8 mouse cellular contexts compared by ENCODE assay signal in the genomic region with DNA sequence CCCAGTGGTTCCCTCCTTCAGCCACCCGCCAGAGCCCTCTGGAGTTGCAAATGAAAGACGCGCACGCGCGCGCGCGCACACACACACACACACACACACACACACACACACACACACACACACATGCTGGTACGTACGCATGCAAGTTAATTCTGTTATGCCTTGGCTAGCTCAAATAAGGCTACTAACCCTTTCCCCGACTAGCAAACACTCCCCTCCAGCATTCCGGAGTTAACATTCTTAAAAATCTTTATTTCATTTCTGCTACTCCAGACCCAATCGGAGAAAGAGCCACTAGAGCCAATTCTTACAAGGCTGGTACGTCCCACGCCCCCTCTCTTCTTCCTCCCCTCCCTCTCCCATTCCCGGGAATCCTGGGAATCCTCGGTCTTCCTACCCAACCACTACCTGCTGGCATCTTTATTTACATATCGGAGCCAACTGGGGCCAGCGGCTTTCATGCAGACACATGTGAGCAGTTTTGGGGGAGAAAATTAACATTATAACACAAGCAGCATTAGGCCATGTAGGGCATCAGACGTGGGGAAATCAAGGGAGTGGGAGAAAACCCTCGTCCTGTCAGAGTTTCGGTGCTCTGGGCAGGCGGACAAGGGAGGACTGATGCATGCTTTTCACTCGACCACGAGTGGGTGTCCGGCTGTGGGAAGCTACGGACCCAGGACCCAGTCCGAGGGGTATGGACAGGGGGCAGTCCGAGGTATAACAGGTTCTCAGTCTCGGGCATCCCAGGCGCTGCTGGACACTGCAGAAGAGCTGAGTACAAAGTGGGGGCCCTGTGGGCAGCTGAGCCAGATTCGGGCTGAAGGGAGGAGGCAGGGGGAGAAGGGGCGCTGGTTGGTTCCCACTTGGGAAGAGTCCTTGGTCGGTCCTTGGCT. TPM values are rescaled to one million over a fixed set of nuclear protein-coding genes. Genes with fewer than 3 reads are reported as not detected.
DNase-seq lines count a peak whose midpoint lies in the region; ATAC-seq and TF ChIP-seq lines count a peak whose summit lies in the region.

No protein-coding gene starts in this region.

- no peak overlapping the region for H3K27ac ChIP-seq in kidney, postnatal 0 days
- peak overlapping the region; percentile 14; the same call in 1 of the 2 replicates for H3K27ac ChIP-seq in hindbrain, embryonic 15.5 days (replicated peaks)
- no peak overlapping the region for H3K27ac ChIP-seq in midbrain, embryonic 12.5 days (replicated peaks)

- peak overlapping the region; percentile 34 for H3K4me3 ChIP-seq in kidney, postnatal 0 days (replicated peaks; ENCODE audit: low read depth, low read length)
- H3K4me3 ChIP-seq in hindbrain, embryonic 15.5 days, result peak overlapping the region; percentile 36
- H3K4me3 ChIP-seq in midbrain, embryonic 12.5 days, result peak overlapping the region; percentile 40

- no peaks in the 10 kb centered on the region for H3K36me3 ChIP-seq in kidney, postnatal 0 days (ENCODE audit: insufficient read depth, low read length)
- no peaks in the 10 kb centered on the region for H3K36me3 ChIP-seq in hindbrain, embryonic 15.5 days
- H3K36me3 ChIP-seq in midbrain, embryonic 12.5 days, result no peaks in the 10 kb centered on the region

- 7% methylated on average over 35 of the region's 35 CpGs for WGBS in kidney, postnatal 0 days
- WGBS in hindbrain, embryonic 15.5 days, result 4% methylated on average over 35 of the region's 35 CpGs
- WGBS in midbrain, embryonic 12.5 days, result 2% methylated on average over 35 of the region's 35 CpGs

- peak; percentile 52 for DNase-seq in kidney, postnatal 0 days (ENCODE audit: low spot score)
- DNase-seq in kidney, adult 11 months, result no peak
- DNase-seq in embryo, embryonic 11 days, result peak; percentile 73
- DNase-seq in adipocyte (ENCODE audit: low spot score), result no peak
- DNase-seq in urinary bladder, postnatal 14 days (ENCODE audit: low spot score), result no peak

- H3K4me2 ChIP-seq in kidney, postnatal 0 days (ENCODE audit: low read length), result peak overlapping the region; percentile 85
- peak overlapping the region; percentile 58 for H3K4me2 ChIP-seq in hindbrain, embryonic 15.5 days
- H3K4me2 ChIP-seq in midbrain, embryonic 12.5 days (replicated peaks), result peak overlapping the region; percentile 67

- no peaks in the 10 kb centered on the region for H3K27me3 ChIP-seq in kidney, postnatal 0 days (ENCODE audit: insufficient read depth, low read length)
- no peaks in the 10 kb centered on the region for H3K27me3 ChIP-seq in hindbrain, embryonic 15.5 days
- peaks cover 11% of the 10 kb centered on the region for H3K27me3 ChIP-seq in midbrain, embryonic 12.5 days

- no peak for TF ChIP-seq CTCF in kidney, postnatal 0 days (IDR thresholded peaks at IDR 0.05; ENCODE audit: low read depth)

- peak overlapping the region; percentile 37 for H3K9ac ChIP-seq in kidney, postnatal 0 days (ENCODE audit: low read depth, low read length)
- H3K9ac ChIP-seq in hindbrain, embryonic 15.5 days, result peak overlapping the region; percentile 24
- H3K9ac ChIP-seq in midbrain, embryonic 12.5 days (replicated peaks), result peak overlapping the region; percentile 29

- no peaks in the 10 kb centered on the region for H3K4me1 ChIP-seq in kidney, postnatal 0 days (replicated peaks; ENCODE audit: insufficient read depth, low read length)
- peaks cover 16% of the 10 kb centered on the region for H3K4me1 ChIP-seq in hindbrain, embryonic 15.5 days (replicated peaks)
- H3K4me1 ChIP-seq in midbrain, embryonic 12.5 days, result peaks cover 10% of the 10 kb centered on the region; the same call in 1 of the 2 replicates

- no peaks in the 10 kb centered on the region for H3K9me3 ChIP-seq in kidney, postnatal 0 days (replicated peaks; ENCODE audit: low read length)
- no peaks in the 10 kb centered on the region for H3K9me3 ChIP-seq in hindbrain, embryonic 15.5 days
- H3K9me3 ChIP-seq in midbrain, embryonic 12.5 days, result no peaks in the 10 kb centered on the region

- ATAC-seq in kidney, postnatal 0 days (replicated peaks; ENCODE audit: low FRiP score, low read depth), result no peak
- peak; percentile 67 for ATAC-seq in hindbrain, embryonic 15.5 days (ENCODE audit: low FRiP score, low read depth)
- ATAC-seq in midbrain, embryonic 12.5 days (ENCODE audit: low FRiP score, low read depth), result peak; percentile 65
- no peak for ATAC-seq in CD4-positive, CD25-positive, alpha-beta regulatory T cell, adult 4 months

RNA-seq across cellular contexts. Expression of gene Hebp2, which starts 3.7 kb away (rescaled TPM):
- polyA plus RNA-seq in kidney, postnatal 0 days (2015; fragmentation: Nextera tagmentation; extraction: Ambion mirVana), result 18.2 and 19.1 TPM in 2 replicates
- 11.8 and 13.7 TPM in 2 replicates for polyA plus RNA-seq in hindbrain, embryonic 15.5 days (2015; fragmentation: Nextera tagmentation; extraction: Ambion mirVana)
- 9.8 and 10.4 TPM in 2 replicates for polyA plus RNA-seq in midbrain, embryonic 12.5 days (2016; fragmentation: Nextera tagmentation; extraction: Ambion mirVana)
- polyA plus RNA-seq in CD4-positive, CD25-positive, alpha-beta regulatory T cell, adult 4 months (2017; shearing (Covaris generic)), result not detected

Comparison
In these comparisons a context has a peak if more than half of its experiments do, and no peak if none do; other contexts are left out.
1. DNase-seq: peak in kidney, postnatal 0 days (single experiment) and embryo, embryonic 11 days (single experiment); none in kidney, adult 11 months (single experiment), adipocyte (single experiment) and urinary bladder, postnatal 14 days (single experiment).
2. ATAC-seq: peak in hindbrain, embryonic 15.5 days (single experiment) and midbrain, embryonic 12.5 days (single experiment); none in kidney, postnatal 0 days (single experiment) and CD4-positive, CD25-positive, alpha-beta regulatory T cell, adult 4 months (single experiment).
3. RNA of gene Hebp2, which starts 3.7 kb away (polyA plus RNA-seq): 18.2 to 19.1 TPM in kidney, postnatal 0 days, 11.8 to 13.7 TPM in hindbrain, embryonic 15.5 days and 9.8 to 10.4 TPM in midbrain, embryonic 12.5 days; not detected in CD4-positive, CD25-positive, alpha-beta regulatory T cell, adult 4 months; every median in the first group is over 10 times any median in the second.
4. Peak in every context shown above with its lines, with median percentiles within 50 percentile points of each other: H3K4me2 ChIP-seq, H3K4me3 ChIP-seq and H3K9ac ChIP-seq.